Mouse (Mus musculus) kidney, adult 2 months (tissue): ENCODE measurements around the gene Ano5.

Source experiments
- CTCF ChIP-seq: fragments of 200-500 bp; conservative IDR thresholded peaks from 2 replicates; pipeline ENCODE4 v1.5.1; 2011; ENCODE audit warnings: low read depth, mild to moderate bottlenecking, control low read depth, low read length, moderate library complexity, mixed read lengths; ENCODE audit not compliant: insufficient read depth, insufficient read length
- POLR2A ChIP-seq: fragments of 200-500 bp; IDR thresholded peaks from one replicate; pipeline ENCODE4 v1.6.1; 2011; ENCODE audit warnings: low read depth, low read length, control low read depth

- no peak for TF ChIP-seq CTCF
- no peak for TF ChIP-seq POLR2A
Observed at GRCm38 (mm10) chr7:51618412-51618811, 107.6 kb downstream of the Ano5 start.
